Mouse (Mus musculus): ENCODE measurements around the gene Nlrp9b. TPM values are rescaled to one million over a fixed set of nuclear protein-coding genes. Genes with fewer than 3 reads are reported as not detected.
"Not testable (repeated sequence)": the region's sequence is repeated elsewhere in the genome, so short reads cannot be mapped to it uniquely, and the experiment has no call there.

The Nlrp9b gene
- not detected in 2 replicates for total RNA-seq (2012; rRNA removed)
- polyA plus RNA-seq (2012; ENCODE audit: insufficient read depth in 1 of 2, insufficient read length in 2 of 2, low read depth in 1 of 2, low replicate concordance in 2 of 2, missing spikeins in 1 of 2), result not detected

GRCm38 (mm10) chr7:19991165-19991564, at the start of gene Nlrp9b:
Gene Nlrp9b, plus strand, starts transcription at chr7:19991465.
- H3K27ac ChIP-seq (ENCODE audit: control insufficient read depth, low read depth, low read length); H3K9ac ChIP-seq (ENCODE audit: control insufficient read depth, low read depth, low read length, poor library complexity, severe bottlenecking); H3K36me3 ChIP-seq (ENCODE audit: control insufficient read depth in 1 of 2, insufficient read depth in 2 of 2, low read length in 2 of 2); H3K27me3 ChIP-seq (ENCODE audit: control insufficient read depth in 1 of 2, insufficient read depth in 2 of 2, low read length in 2 of 2); H3K4me1 ChIP-seq (ENCODE audit: control insufficient read depth in 1 of 2, insufficient read depth in 2 of 2, low read length in 2 of 2); H3K9me3 ChIP-seq (replicated peaks; ENCODE audit: insufficient read depth, low read length); H3K4me3 ChIP-seq (ENCODE audit: control insufficient read depth in 1 of 2, insufficient read depth in 1 of 2, low read depth in 2 of 2, low read length in 2 of 2); H3K79me2 ChIP-seq (ENCODE audit: control insufficient read depth, insufficient read depth, low read length, poor library complexity); DNase-seq (ENCODE audit: low read depth, low spot score): not testable (repeated sequence)

- no peaks in the 10 kb centered on the region for H3K36me3 ChIP-seq (ENCODE audit: control insufficient read depth in 1 of 2, insufficient read depth in 2 of 2, low read length in 2 of 2)
- no peak overlapping the region for H3K9ac ChIP-seq (ENCODE audit: control insufficient read depth, low read depth, low read length, poor library complexity, severe bottlenecking)
- TF ChIP-seq MYC (IDR thresholded peaks at IDR 0.05; ENCODE audit: low read depth, low read length) (no peak), TBP (IDR thresholded peaks at IDR 0.05; ENCODE audit: low read depth, low read length) (no peak), MAZ (IDR thresholded peaks at IDR 0.05; ENCODE audit: low read depth, low read length) (no peak), CHD2 (IDR thresholded peaks at IDR 0.05; ENCODE audit: low read length) (no peak), SIN3A (IDR thresholded peaks at IDR 0.05; ENCODE audit: low read length) (no peak), TCF12 (IDR thresholded peaks at IDR 0.05; ENCODE audit: low read depth, low read length) (no peak), TAL1 (IDR thresholded peaks at IDR 0.05; ENCODE audit: low read length) (no peak), HCFC1 (IDR thresholded peaks at IDR 0.05; ENCODE audit: low read depth, low read length) (no peak)
- no peaks in the 10 kb centered on the region for H3K27me3 ChIP-seq (ENCODE audit: control insufficient read depth in 1 of 2, insufficient read depth in 2 of 2, low read length in 2 of 2)
- DNase-seq (ENCODE audit: low read depth, low spot score), result no peak
- H3K79me2 ChIP-seq (ENCODE audit: control insufficient read depth, insufficient read depth, low read length, poor library complexity), result no peaks in the 10 kb centered on the region
- no peaks in the 10 kb centered on the region for H3K9me3 ChIP-seq (replicated peaks; ENCODE audit: insufficient read depth, low read length)
- H3K27ac ChIP-seq (ENCODE audit: control insufficient read depth, low read depth, low read length), result no peak overlapping the region
- 0 out of 4 replicates have a peak, but pooled peaks cover 0 to 3% of the 10 kb centered on the region in 2 experiments for H3K4me1 ChIP-seq (ENCODE audit: control insufficient read depth in 1 of 2, insufficient read depth in 2 of 2, low read length in 2 of 2)
- H3K4me3 ChIP-seq (ENCODE audit: control insufficient read depth in 1 of 2, insufficient read depth in 1 of 2, low read depth in 2 of 2, low read length in 2 of 2), result no peak overlapping the region
These were observed 46.6 kb upstream of the Nlrp9b start for GRCm38 (mm10) chr7:19944709-19945108.

GRCm38 (mm10) chr7:19945201-19945600, 46.1 kb upstream of the Nlrp9b start:
- H3K9ac ChIP-seq (ENCODE audit: control insufficient read depth, low read depth, low read length, poor library complexity, severe bottlenecking), result no peak overlapping the region
- H3K27ac ChIP-seq (ENCODE audit: control insufficient read depth, low read depth, low read length), result no peak overlapping the region
- 0 out of 4 replicates have a peak, but pooled peaks cover 0 to 3% of the 10 kb centered on the region in 2 experiments for H3K4me1 ChIP-seq (ENCODE audit: control insufficient read depth in 1 of 2, insufficient read depth in 2 of 2, low read length in 2 of 2)
- no peaks in the 10 kb centered on the region for H3K27me3 ChIP-seq (ENCODE audit: control insufficient read depth in 1 of 2, insufficient read depth in 2 of 2, low read length in 2 of 2)
- H3K79me2 ChIP-seq (ENCODE audit: control insufficient read depth, insufficient read depth, low read length, poor library complexity), result no peaks in the 10 kb centered on the region
- no peak overlapping the region for H3K4me3 ChIP-seq (ENCODE audit: control insufficient read depth in 1 of 2, insufficient read depth in 1 of 2, low read depth in 2 of 2, low read length in 2 of 2)
- no peaks in the 10 kb centered on the region for H3K9me3 ChIP-seq (replicated peaks; ENCODE audit: insufficient read depth, low read length)
- TF ChIP-seq SMC3 (IDR thresholded peaks at IDR 0.05; ENCODE audit: low read depth, low read length) (no peak), JUND (IDR thresholded peaks at IDR 0.05; ENCODE audit: low read depth, low read length) (no peak), MAZ (IDR thresholded peaks at IDR 0.05; ENCODE audit: low read depth, low read length) (no peak), GABPA (IDR thresholded peaks at IDR 0.05; ENCODE audit: low read depth, low read length) (no peak), MAX (IDR thresholded peaks at IDR 0.05; ENCODE audit: low read length) (no peak), CHD1 (IDR thresholded peaks at IDR 0.05; ENCODE audit: low read depth, low read length) (no peak), BHLHE40 (IDR thresholded peaks at IDR 0.05; ENCODE audit: borderline replicate concordance, low read depth, low read length) (no peak), POLR2A (IDR thresholded peaks at IDR 0.05; ENCODE audit: control insufficient read depth in 1 of 2, insufficient read depth in 1 of 2, low read depth in 1 of 2, low read length in 2 of 2, poor library complexity in 1 of 2) (no peak), ZNF384 (IDR thresholded peaks at IDR 0.05; ENCODE audit: low read depth, low read length) (no peak), CTCF (IDR thresholded peaks at IDR 0.05 in 2 of 3, conservative IDR thresholded peaks at IDR 0.05 in 1 of 3; ENCODE audit: control insufficient read depth in 1 of 3, insufficient read depth in 1 of 3, low read depth in 2 of 3, low read length in 3 of 3, poor library complexity in 1 of 3, severe bottlenecking in 1 of 3) (no peak), MXI1 (IDR thresholded peaks at IDR 0.05; ENCODE audit: low read depth, low read length) (no peak), CHD2 (IDR thresholded peaks at IDR 0.05; ENCODE audit: low read length) (no peak), MEF2A (IDR thresholded peaks at IDR 0.05; ENCODE audit: extremely low read depth, insufficient replicate concordance, low read depth, low read length, poor library complexity, severe bottlenecking) (no peak), POLR2AphosphoS5 (IDR thresholded peaks at IDR 0.05; ENCODE audit: borderline replicate concordance, low read depth, low read length) (no peak), SIN3A (IDR thresholded peaks at IDR 0.05; ENCODE audit: low read length) (no peak)
- peak; percentile 11 for DNase-seq (ENCODE audit: low read depth, low spot score)
- H3K36me3 ChIP-seq (ENCODE audit: control insufficient read depth in 1 of 2, insufficient read depth in 2 of 2, low read length in 2 of 2), result no peaks in the 10 kb centered on the region
